Mouse (Mus musculus): ENCODE data around the gene Aff1. TPM values are rescaled to one million over a fixed set of nuclear protein-coding genes. Genes with fewer than 3 reads are reported as not detected.

Aff1 gene
- polyA plus RNA-seq, 2 experiments from 2014 or later: 9.4 to 18.2 TPM

- no peak for ATAC-seq
Measured at GRCm38 (mm10) chr5:103806851-103807578, 114.8 kb downstream of the Aff1 start.

- no peak for ATAC-seq
Measured at GRCm38 (mm10) chr5:103807637-103808312, 115.6 kb downstream of the Aff1 start.

DNA sequence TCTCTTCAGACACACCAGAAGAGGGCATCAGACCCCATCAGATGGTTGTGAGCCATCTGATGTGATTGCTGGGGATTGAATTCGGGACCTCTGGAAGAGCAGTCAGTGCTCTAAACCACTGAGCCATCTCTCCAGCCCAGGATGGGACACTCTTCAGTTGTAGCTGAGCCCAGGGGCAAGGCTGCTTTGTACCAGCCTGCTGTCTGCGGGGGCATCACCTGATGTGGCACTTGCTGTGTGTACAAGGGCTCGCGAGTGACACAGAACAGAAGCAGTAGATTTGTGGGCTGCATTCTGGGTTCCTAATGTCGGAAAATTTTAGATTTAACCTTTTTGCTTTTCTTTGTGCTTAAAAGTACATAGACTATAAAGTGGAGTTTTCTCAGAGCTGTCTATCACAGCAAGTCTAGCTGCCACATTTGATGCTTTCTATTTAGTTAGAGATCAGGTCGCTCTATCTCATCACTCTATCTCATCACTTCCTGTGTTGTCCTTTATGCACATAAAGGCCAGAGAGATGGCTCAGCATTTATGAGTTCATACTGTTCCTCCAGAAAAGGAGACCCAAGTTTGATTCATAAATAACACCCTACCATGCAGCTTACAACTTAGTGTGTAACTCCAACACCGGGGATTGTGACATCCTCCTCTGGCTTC lies 117.6 kb downstream of the Aff1 start:
- ATAC-seq: peak; percentile 75

- no peak for ATAC-seq
Measured at GRCm38 (mm10) chr5:103813291-103813690, 121.1 kb downstream of the Aff1 start.

DNA sequence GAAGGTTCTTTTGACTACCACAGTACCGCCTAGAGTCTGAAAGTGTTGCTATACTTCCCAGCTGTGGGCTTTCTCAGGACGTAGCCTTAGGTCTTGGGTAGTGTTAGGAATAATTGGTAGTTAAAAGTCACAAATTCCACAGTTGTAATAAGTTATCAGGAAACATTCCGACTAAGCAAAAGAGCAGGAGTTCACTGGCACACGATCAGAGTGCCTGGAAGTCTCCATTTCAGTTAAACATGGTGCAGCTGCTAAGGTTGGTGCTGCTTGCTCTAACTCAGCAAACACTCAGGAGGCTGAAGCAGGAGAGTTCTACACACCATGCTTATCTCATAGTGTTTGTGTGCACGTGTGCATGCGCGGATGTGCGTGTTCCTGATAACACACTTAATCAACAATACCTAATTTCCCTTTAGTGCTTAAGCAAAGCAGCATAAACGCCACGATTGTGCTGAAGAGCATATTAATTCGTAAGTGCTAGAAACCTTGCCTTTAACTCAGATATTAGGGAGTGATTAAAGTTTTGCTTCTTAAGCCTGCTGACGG lies 121.9 kb downstream of the Aff1 start:
- ATAC-seq: no peak

GRCm38 (mm10) chr5:103814551-103815248 lies 122.5 kb downstream of the Aff1 start:
- ATAC-seq: no peak

- no peak for ATAC-seq
Measured at GRCm38 (mm10) chr5:103815249-103815617, 123.1 kb downstream of the Aff1 start.

- no peak for ATAC-seq
Measured at GRCm38 (mm10) chr5:103816718-103817117, 124.5 kb downstream of the Aff1 start.

- ATAC-seq: peak; percentile 87
Measured at GRCm38 (mm10) chr5:103817754-103818153, 125.6 kb downstream of the Aff1 start.

DNA sequence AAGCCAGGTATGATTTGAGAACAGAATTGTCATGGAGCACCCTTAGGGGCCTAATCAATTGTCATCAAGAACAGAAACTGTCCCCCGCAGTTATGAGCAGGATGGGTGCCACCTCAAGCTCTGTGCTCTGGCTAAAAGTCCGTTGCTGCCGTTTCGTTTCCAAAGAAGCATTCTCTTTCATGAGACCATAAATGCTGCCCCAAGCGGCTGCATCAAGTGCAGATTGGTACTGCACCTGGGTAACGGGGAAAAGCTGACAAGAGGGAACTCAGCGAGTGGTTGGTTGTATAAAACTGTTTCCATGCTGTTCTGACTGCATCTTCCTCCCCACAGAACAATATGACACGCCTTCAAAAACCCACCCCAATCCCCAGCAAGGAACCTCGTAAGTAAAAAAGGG lies 126.4 kb downstream of the Aff1 start:
- no peak for ATAC-seq

DNA sequence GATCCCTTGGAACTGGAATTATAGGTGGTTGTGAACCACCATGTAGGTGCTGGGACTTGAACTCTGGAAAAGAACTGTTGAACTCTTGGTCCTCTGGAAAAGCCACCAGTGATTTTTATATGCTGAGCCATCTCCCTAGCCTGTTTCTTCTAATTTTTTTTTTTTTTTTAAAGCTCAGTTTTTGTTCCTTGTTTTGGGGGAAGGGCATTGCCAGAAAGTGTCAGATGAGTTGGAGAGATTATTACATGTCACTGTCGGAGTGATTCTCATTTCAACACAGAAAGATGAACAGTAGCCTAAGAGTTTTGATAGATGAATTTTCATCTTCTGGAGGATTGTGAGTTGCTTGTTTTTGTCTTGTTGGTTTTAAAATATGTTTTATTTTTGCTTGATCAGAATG lies 127.5 kb downstream of the Aff1 start:
- ATAC-seq: no peak

GRCm38 (mm10) chr5:103821062-103821461 lies 128.9 kb downstream of the Aff1 start:
- ATAC-seq: no peak

DNA sequence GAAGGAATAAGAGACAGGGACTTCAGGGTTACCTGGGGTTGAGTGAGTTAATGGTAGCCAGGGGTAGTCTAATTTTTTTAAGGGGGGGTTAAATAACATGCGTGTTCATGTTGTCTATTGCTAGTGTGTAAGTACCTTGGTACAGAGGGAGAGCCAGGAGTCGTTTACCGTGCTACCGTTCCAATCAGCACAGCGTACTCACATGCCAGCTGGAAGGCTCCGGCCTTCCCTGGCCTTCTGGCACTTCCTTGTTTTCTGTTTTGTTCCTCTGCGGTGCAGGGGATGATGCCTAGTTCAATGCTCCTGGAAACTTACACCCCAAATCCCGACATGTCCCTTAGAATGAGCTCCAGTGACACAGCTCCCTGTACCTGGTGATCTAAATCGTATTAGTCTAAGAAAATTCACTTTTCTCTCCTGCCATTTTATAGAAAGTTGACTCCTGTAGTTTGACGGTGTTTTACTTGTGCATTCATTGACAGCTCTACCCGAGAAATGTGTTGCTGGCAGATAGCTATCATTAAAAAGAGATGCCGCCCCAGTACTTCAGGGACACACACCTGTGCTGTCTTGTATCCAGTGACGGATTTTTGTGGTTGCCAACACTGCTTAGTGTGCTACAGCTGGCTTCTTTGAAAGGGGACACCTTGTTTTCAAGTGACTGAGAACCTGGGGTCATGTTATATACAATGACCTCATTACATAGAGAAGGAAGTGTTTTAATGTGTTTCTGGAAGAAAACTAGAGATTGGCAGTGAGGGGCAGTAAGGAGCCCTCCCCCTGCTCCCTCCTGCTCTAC lies 129.5 kb downstream of the Aff1 start:
- ATAC-seq: no peak

DNA sequence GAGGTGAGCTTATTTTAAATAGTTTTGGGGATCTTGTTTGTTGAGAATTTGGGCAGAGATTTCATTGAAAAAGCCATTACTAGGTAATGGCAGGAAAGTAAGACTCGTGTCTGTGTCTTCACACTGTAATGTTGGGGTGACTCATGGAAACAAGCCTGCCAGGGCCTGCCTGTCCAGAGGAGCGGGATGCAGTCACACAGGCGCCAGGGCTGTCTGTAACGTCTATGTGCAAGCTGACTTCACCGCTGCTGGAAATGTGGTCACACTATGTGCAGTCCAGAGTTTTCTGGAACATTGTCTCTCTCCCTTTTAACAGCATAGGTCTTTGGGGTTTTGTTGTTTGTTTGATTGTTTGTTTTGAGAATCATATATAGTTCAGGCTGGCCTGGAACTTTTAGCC lies 130.8 kb downstream of the Aff1 start:
- ATAC-seq: no peak

DNA sequence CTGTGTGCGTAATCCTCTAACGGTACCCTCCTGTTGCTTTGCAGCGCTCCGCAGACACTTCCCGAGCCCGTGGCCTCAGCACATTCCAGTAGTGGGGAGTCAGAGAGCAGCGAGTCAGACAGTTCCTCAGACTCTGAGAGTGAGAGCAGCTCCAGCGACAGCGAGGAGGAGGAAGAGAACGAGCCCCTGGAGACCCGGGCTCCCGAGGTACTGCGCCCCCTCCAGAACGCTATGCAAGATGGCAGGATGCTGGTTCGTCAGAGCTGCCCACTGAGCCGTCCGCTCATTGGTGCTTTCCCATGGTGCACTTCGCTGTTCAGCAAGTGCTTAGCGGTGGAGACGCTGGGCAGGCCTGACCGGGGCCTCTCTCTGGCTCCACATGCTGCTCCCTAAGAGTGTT lies 136.1 kb downstream of the Aff1 start:
- no peak for ATAC-seq

DNA sequence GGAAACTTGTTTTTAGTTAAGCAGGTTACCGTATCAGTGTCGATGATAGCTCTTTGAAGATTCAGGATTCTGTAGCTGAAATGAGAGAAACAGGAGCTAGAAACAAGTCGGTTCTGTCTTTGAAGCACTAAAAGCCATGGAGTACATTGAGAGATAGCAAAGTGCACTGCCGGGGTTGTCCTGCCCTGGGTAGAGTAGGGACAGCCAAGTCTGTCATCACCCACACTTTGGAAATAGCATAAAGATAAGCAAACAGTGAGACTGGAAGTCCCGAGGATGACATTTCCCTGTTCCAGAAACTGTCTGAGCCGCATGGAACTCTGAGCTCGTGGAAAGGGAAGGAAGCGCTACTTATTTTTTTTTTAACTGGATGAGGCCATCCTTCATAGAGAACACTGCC lies 136.6 kb downstream of the Aff1 start:
- no peak for ATAC-seq

GRCm38 (mm10) chr5:103829158-103829557 lies 137.0 kb downstream of the Aff1 start:
- ATAC-seq: no peak

- ATAC-seq: no peak
Measured at GRCm38 (mm10) chr5:103830886-103831285, 138.7 kb downstream of the Aff1 start.

DNA sequence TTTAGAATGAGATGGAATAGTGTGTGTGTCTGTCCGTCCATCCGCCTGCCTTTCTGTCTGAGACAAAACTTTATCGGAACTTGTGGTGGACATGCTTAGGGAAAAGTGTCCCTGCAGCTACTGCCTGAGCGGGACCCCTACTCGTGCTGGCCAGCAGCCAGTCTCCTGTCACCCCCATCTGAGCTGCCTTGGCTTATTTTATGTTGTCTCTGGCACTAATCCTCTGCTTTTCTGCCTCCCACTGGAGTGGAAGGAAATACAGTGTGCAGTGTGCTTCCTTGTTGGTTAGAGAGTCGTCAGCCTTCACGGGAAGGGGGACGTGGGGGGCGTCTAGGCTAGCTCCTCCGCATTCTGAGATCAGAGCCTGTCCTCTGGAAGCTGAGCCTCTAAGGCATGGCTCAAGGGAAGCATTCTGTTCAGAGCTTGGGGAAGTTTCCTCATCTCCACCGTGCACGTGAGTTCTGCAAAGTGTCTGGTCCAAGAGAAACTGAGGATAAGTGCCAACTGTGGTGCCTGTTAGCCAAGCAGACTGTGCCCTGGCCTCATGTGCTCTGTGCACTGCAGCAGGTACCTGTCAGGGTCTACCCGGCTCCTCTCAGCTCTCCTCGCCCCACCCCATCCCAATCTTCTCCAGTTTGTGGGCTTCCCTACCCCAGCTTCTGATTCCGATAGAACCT lies 143.4 kb downstream of the Aff1 start:
- ATAC-seq: no peak

GRCm38 (mm10) chr5:103836148-103836784 lies 144.1 kb downstream of the Aff1 start:
- no peak for ATAC-seq
